In genomic region chr6:54852669-54853068, GRCm38 (mm10) we compare ENCODE assay signal across 21 mouse cellular contexts. TPM values are rescaled to one million over a fixed set of nuclear protein-coding genes. Genes with fewer than 3 reads are reported as not detected.
DNase-seq lines count a peak whose midpoint lies in the region; ATAC-seq and TF ChIP-seq lines count a peak whose summit lies in the region.
"Had no signal": no experiment of that assay in that cellular context is flagged by ENCODE, and none has a peak within 500 bp of the region (broad histone marks: within the 10 kb centered on the region; RNA-seq: fewer than 3 reads in every experiment).

No protein-coding gene starts in this region.

- no peak overlapping the region for H3K9ac ChIP-seq in heart, embryonic 12.5 days
- H3K9ac ChIP-seq in midbrain, embryonic 13.5 days (replicated peaks) = no peak overlapping the region
- H3K9ac ChIP-seq in midbrain, postnatal 0 days (replicated peaks; ENCODE audit: low read length, poor library complexity, severe bottlenecking) = no peak overlapping the region
- no peak overlapping the region for H3K9ac ChIP-seq in midbrain, embryonic 14.5 days (replicated peaks; ENCODE audit: low read length)
- H3K9ac ChIP-seq: embryonic facial prominence, embryonic 13.5 days; liver, embryonic 15.5 days; neural tube, embryonic 13.5 days had no signal

- H3K27ac ChIP-seq in heart, embryonic 12.5 days (ENCODE audit: poor library complexity, severe bottlenecking) = 0 out of 2 replicates have a peak overlapping the region, but pooled peaks have one; percentile 39
- H3K27ac ChIP-seq in midbrain, embryonic 13.5 days = no peak overlapping the region
- H3K27ac ChIP-seq in midbrain, postnatal 0 days (ENCODE audit: low read depth, low read length) = no peak overlapping the region
- H3K27ac ChIP-seq in midbrain, embryonic 14.5 days (replicated peaks; ENCODE audit: low read depth, low read length) = no peak overlapping the region
- H3K27ac ChIP-seq in cerebellum, adult 2 months (ENCODE audit: insufficient read depth, low read length) = no peak overlapping the region
- H3K27ac ChIP-seq: embryonic facial prominence, embryonic 13.5 days; liver, embryonic 15.5 days; neural tube, embryonic 13.5 days had no signal

- no peak overlapping the region for H3K4me3 ChIP-seq in heart, embryonic 12.5 days
- H3K4me3 ChIP-seq in midbrain, embryonic 13.5 days (replicated peaks) = no peak overlapping the region
- H3K4me3 ChIP-seq in midbrain, postnatal 0 days (ENCODE audit: low read depth, low read length) = no peak overlapping the region
- H3K4me3 ChIP-seq in midbrain, embryonic 14.5 days (replicated peaks; ENCODE audit: low read depth, low read length) = no peak overlapping the region
- no peak overlapping the region for H3K4me3 ChIP-seq in cerebellum, adult 2 months (replicated peaks; ENCODE audit: insufficient read depth, low read depth, low read length)
- H3K4me3 ChIP-seq: embryonic facial prominence, embryonic 13.5 days; heart, embryonic 13.5 days; liver, embryonic 15.5 days; neural tube, embryonic 13.5 days had no signal

- 0 out of 2 replicates have a peak overlapping the region, but pooled peaks have one; percentile 13 for H3K4me2 ChIP-seq in heart, embryonic 12.5 days
- peak overlapping the region; percentile 5 for H3K4me2 ChIP-seq in midbrain, embryonic 13.5 days (replicated peaks)
- H3K4me2 ChIP-seq in midbrain, postnatal 0 days (ENCODE audit: low read depth, low read length, poor library complexity, severe bottlenecking) = no peak overlapping the region
- peak overlapping the region; percentile 27 for H3K4me2 ChIP-seq in midbrain, embryonic 14.5 days (ENCODE audit: low read length)
- H3K4me2 ChIP-seq: embryonic facial prominence, embryonic 13.5 days; neural tube, embryonic 13.5 days had no signal

- intact Hi-C loops in heart, postnatal 36 days (cut with DNase I) = no loop called here

- no peaks in the 10 kb centered on the region for H3K27me3 ChIP-seq in heart, embryonic 12.5 days (replicated peaks)
- H3K27me3 ChIP-seq in midbrain, embryonic 13.5 days = no peaks in the 10 kb centered on the region
- H3K27me3 ChIP-seq in midbrain, postnatal 0 days (ENCODE audit: insufficient read depth, low read length) = no peaks in the 10 kb centered on the region
- no peaks in the 10 kb centered on the region for H3K27me3 ChIP-seq in midbrain, embryonic 14.5 days (ENCODE audit: control insufficient read depth, insufficient read depth, low read length)
- no peaks in the 10 kb centered on the region for H3K27me3 ChIP-seq in cerebellum, adult 2 months (ENCODE audit: control insufficient read depth, insufficient read depth, low read length)
- H3K27me3 ChIP-seq: embryonic facial prominence, embryonic 13.5 days; heart, embryonic 13.5 days; liver, embryonic 15.5 days; neural tube, embryonic 13.5 days had no signal

- no peaks in the 10 kb centered on the region for H3K36me3 ChIP-seq in heart, embryonic 12.5 days
- no peaks in the 10 kb centered on the region for H3K36me3 ChIP-seq in midbrain, embryonic 13.5 days
- no peaks in the 10 kb centered on the region for H3K36me3 ChIP-seq in midbrain, postnatal 0 days (ENCODE audit: insufficient read depth, low read length)
- H3K36me3 ChIP-seq in midbrain, embryonic 14.5 days (ENCODE audit: control insufficient read depth, insufficient read depth, low read length) = no peaks in the 10 kb centered on the region
- H3K36me3 ChIP-seq: embryonic facial prominence, embryonic 13.5 days; heart, embryonic 13.5 days; liver, embryonic 15.5 days; neural tube, embryonic 13.5 days had no signal

- TF ChIP-seq POLR2A in cerebellum, adult 2 months (IDR thresholded peaks at IDR 0.05; ENCODE audit: borderline replicate concordance, insufficient read depth, low read length) = no peak

- no peak for DNase-seq in heart, postnatal 36 days
- DNase-seq in midbrain, postnatal 0 days (ENCODE audit: low spot score) = no peak
- peak; percentile 89 for DNase-seq in ZHBTc4 (ENCODE audit: low read depth, low spot score)
- DNase-seq in midbrain, embryonic 14.5 days = peak; percentile 55
- no peak for DNase-seq in cerebellum, adult 2 months
- DNase-seq: adrenal gland, postnatal 10 days; B cell, adult 2 months; cerebellum, adult 18-20 months; gastrocnemius, postnatal 36 days; heart, postnatal 4 days; left cerebral cortex, postnatal 4 days; lung, postnatal 14 days; thymus, postnatal 36 days had no signal

- no peak for ATAC-seq in heart, embryonic 12.5 days (ENCODE audit: insufficient number of reproducible peaks, low FRiP score)
- ATAC-seq in midbrain, embryonic 13.5 days = no peak
- ATAC-seq in midbrain, postnatal 0 days (ENCODE audit: low FRiP score) = no peak
- peak; percentile 55 for ATAC-seq in midbrain, embryonic 14.5 days (ENCODE audit: low FRiP score, low TSS enrichment)
- no peak for ATAC-seq in megakaryocyte progenitor cell, adult 5-6 weeks (replicated peaks; ENCODE audit: poor library complexity)
- ATAC-seq: intestine, postnatal 0 days had no signal

- 9% methylated on average over 3 of the region's 3 CpGs for WGBS in heart, embryonic 12.5 days
- 4% methylated on average over 3 of the region's 3 CpGs for WGBS in midbrain, embryonic 13.5 days
- 7% methylated on average over 3 of the region's 3 CpGs for WGBS in midbrain, postnatal 0 days
- WGBS in midbrain, embryonic 14.5 days = 0% methylated on average over 3 of the region's 3 CpGs
- WGBS in cerebellum, adult 2 months = 39% methylated on average over 3 of the region's 3 CpGs

- no peaks in the 10 kb centered on the region for H3K9me3 ChIP-seq in heart, embryonic 12.5 days (replicated peaks)
- no peaks in the 10 kb centered on the region for H3K9me3 ChIP-seq in midbrain, embryonic 13.5 days
- H3K9me3 ChIP-seq in midbrain, postnatal 0 days (ENCODE audit: low read length) = no peaks in the 10 kb centered on the region
- no peaks in the 10 kb centered on the region for H3K9me3 ChIP-seq in midbrain, embryonic 14.5 days (ENCODE audit: control insufficient read depth, low read length)
- H3K9me3 ChIP-seq: embryonic facial prominence, embryonic 13.5 days; heart, embryonic 13.5 days; liver, embryonic 15.5 days; neural tube, embryonic 13.5 days had no signal

- no peak for TF ChIP-seq CTCF in midbrain, postnatal 0 days (IDR thresholded peaks at IDR 0.05)
- TF ChIP-seq CTCF in cerebellum, adult 2 months (IDR thresholded peaks at IDR 0.05; ENCODE audit: borderline replicate concordance, insufficient read depth, low read depth, low read length) = no peak

- H3K4me1 ChIP-seq in heart, embryonic 12.5 days (replicated peaks) = peaks cover 42% of the 10 kb centered on the region
- peaks cover 22% of the 10 kb centered on the region for H3K4me1 ChIP-seq in midbrain, embryonic 13.5 days (replicated peaks)
- H3K4me1 ChIP-seq in midbrain, postnatal 0 days (ENCODE audit: insufficient read depth, low read length) = 0 out of 2 replicates have a peak, but pooled peaks cover 6% of the 10 kb centered on the region
- peaks cover 20% of the 10 kb centered on the region for H3K4me1 ChIP-seq in midbrain, embryonic 14.5 days (ENCODE audit: control insufficient read depth, insufficient read depth, low read length)
- 0 out of 2 replicates have a peak, but pooled peaks cover 2% of the 10 kb centered on the region for H3K4me1 ChIP-seq in cerebellum, adult 2 months (ENCODE audit: control insufficient read depth, insufficient read depth, low read length)
- H3K4me1 ChIP-seq: embryonic facial prominence, embryonic 13.5 days had no signal

RNA-seq across cellular contexts. Expression of gene Znrf2, which starts 36.0 kb away (rescaled TPM):
- polyA plus RNA-seq in heart, embryonic 12.5 days (2016; fragmentation: Nextera tagmentation; extraction: Ambion mirVana) = 3.0 and 3.1 TPM in 2 replicates
- 10 to 100 TPM; 16.1 to 18.1 TPM for total RNA-seq in heart, postnatal 36 days (2021)
- 6.0 and 6.4 TPM in 2 replicates for polyA plus RNA-seq in midbrain, embryonic 13.5 days (2015; fragmentation: Nextera tagmentation; extraction: Ambion mirVana)
- 32.8 and 49.4 TPM in 2 replicates for total RNA-seq in midbrain, postnatal 0 days (2014; rRNA removed)
- polyA plus RNA-seq in midbrain, postnatal 0 days (2015; fragmentation: Nextera tagmentation; extraction: Ambion mirVana) = 5.7 and 6.5 TPM in 2 replicates
- polyA plus RNA-seq in midbrain, embryonic 14.5 days (2014; fragmentation: Nextera tagmentation; extraction: Ambion mirVana) = 8.8 and 11.6 TPM in 2 replicates
- 7.9 and 8.3 TPM in 2 replicates for polyA plus RNA-seq in cerebellum, adult 2 months (2012; rRNA removed)
- total RNA-seq in megakaryocyte progenitor cell, adult 5-6 weeks (2015) = 71.1 and 75.3 TPM in 2 replicates
- total RNA-seq in megakaryocyte progenitor cell, adult 5-6 weeks (2017) = 61.4 and 66.6 TPM in 2 replicates

Comparison
In these comparisons a context has a peak if more than half of its experiments do, and no peak if none do; other contexts are left out.
1. DNase-seq: peak in ZHBTc4 (single experiment) and midbrain, embryonic 14.5 days (single experiment); none in heart, postnatal 36 days (0 of 2), midbrain, postnatal 0 days (single experiment) and cerebellum, adult 2 months (0 of 2).